Mouse (Mus musculus) E14TG2a.4 (cell line): ENCODE measurements around the gene Hoxd8.
A peak's percentile ranks its signal among the peaks of the same experiment; 100 is the strongest.

Experiments
- H3K27me3 ChIP-seq: 2 replicates; pipeline ENCODE4 v1.6.1; 2014; ENCODE audit warnings: low read length, control low read depth; ENCODE audit not compliant: insufficient read depth
- H3K36me3 ChIP-seq: 2 replicates; pipeline ENCODE4 v1.6.1; 2014; ENCODE audit warnings: low read length, control low read depth; ENCODE audit not compliant: insufficient read depth
- H3K4me1 ChIP-seq: replicated peaks from 2 replicates; pipeline ENCODE4 v1.6.1; 2014; ENCODE audit warnings: low read depth, low read length, control low read depth
- H3K4me3 ChIP-seq: replicated peaks from 2 replicates; pipeline ENCODE4 v1.5.1; 2014; ENCODE audit warnings: mild to moderate bottlenecking, low read length
- H3K9me3 ChIP-seq: 2 replicates; pipeline ENCODE4 v1.6.1; 2014; ENCODE audit warnings: low read length, control low read depth
- CTCF ChIP-seq: conservative IDR thresholded peaks from 2 replicates; pipeline ENCODE4 v1.5.1; 2014; ENCODE audit warnings: low read length
- NANOG ChIP-seq: IDR thresholded peaks from 2 replicates; pipeline ENCODE4 v1.6.1; 2014; ENCODE audit warnings: borderline replicate concordance, low read length, mixed read lengths
- POU5F1 ChIP-seq: IDR thresholded peaks from 2 replicates; pipeline ENCODE4 v1.6.1; 2014; ENCODE audit warnings: low read length, borderline replicate concordance

The Hoxd8 gene

DNA sequence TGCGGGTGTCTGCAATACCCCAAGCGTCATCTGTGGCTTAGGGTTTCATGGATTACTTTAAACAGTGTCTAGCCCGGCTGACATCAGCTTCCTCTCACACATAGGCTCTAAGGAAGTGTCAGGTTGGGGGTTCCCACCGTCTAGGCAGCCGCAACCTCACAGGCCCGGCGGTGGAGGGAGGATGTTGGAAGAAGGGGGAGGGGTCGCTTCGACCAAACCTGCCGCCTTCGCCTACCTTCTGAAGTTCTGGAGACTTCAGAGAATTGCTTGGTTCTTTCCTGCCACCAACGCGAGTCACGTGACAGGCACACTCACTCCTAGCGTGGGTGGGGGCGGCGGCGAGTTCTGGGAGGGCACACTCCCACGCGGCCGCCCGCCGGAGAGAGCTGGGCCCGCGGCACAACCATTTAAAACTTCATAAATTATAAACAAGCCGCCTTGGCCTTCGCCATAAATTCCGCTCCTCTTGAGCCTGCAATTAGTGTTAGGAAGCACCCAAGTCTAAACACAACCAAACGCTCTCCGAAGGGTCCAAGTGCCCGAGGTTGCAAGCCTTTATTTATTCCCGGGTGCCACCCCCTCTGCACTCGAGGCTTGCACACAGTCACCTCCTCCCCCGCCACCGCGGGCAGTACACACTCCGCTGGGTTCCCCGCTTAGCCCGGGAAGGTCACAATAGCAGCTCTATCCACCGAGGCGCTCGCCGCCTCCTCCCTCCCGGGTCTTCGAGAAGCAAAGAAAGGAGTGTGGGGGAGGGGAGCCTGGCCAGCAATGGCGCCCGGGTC is 45.1 kb downstream of the Hoxd8 start:
- TF ChIP-seq NANOG (no peak), POU5F1 (no peak), CTCF (no peak)
- H3K9me3 ChIP-seq, result 0 out of 2 replicates have a peak, but pooled peaks cover under 1% of the 10 kb centered on the region
- H3K4me1 ChIP-seq, result peaks cover 47% of the 10 kb centered on the region
- H3K4me3 ChIP-seq, result peak overlapping the region; percentile 61
- peaks cover 99% of the 10 kb centered on the region for H3K27me3 ChIP-seq
- H3K36me3 ChIP-seq, result no peaks in the 10 kb centered on the region

DNA sequence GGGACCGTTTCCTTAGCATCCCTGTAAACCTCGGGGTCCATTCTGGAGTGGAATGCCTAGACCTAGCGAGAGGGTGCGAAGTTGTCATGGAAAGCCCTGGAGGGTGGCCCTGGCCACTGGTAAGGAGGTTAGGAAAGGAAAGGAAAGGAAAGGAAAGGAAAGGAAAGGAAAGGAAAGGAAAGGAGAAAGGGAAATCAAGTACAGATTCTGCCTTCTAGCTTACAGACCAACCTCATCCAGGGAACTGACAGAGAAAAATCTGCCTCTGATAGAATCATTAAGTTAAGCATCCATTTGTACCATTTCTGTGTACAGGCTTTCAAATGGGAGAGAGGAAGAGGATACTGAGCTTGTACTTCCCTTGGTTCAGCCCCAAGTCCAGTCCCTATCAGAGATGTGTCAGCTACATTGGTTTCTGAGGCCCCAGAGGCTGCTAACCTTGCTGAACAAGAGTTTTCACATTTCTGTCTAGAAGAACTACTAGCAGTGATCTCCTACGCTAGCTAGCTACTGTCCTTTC is 46.4 kb downstream of the Hoxd8 start:
- Histone ChIP-seq H3K27me3 (peaks cover 97% of the 10 kb centered on the region), H3K36me3 (no peaks in the 10 kb centered on the region), H3K9me3 (no peaks in the 10 kb centered on the region), H3K4me1 (peaks cover 43% of the 10 kb centered on the region), H3K4me3 (no peak overlapping the region)
- no peak for TF ChIP-seq NANOG
- no peak for TF ChIP-seq POU5F1
- TF ChIP-seq CTCF, result no peak

DNA sequence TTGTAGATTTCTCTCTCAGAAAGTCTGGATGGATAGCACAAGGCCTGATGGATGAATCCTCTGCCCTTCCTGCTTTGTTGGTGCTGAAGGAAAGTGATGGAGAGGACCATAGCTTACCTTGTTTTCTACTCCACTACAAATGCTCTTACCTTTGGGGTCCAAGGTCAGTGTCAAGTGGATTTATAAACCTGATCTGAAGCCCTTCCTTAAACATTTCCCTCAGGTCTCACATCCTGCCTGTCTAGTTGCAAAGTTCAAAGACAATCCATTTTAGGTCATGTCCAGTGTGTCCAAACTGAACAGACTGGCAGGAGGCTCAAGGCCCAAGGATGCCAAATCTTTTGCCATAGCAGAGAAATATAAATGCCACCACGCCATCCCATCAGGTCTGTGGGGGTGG is 47.4 kb downstream of the Hoxd8 start:
- no peaks in the 10 kb centered on the region for H3K36me3 ChIP-seq
- H3K27me3 ChIP-seq, result peaks cover 97% of the 10 kb centered on the region
- H3K4me3 ChIP-seq, result no peak overlapping the region
- H3K9me3 ChIP-seq, result no peaks in the 10 kb centered on the region
- TF ChIP-seq NANOG (no peak), POU5F1 (no peak), CTCF (no peak)
- peaks cover 35% of the 10 kb centered on the region for H3K4me1 ChIP-seq

DNA sequence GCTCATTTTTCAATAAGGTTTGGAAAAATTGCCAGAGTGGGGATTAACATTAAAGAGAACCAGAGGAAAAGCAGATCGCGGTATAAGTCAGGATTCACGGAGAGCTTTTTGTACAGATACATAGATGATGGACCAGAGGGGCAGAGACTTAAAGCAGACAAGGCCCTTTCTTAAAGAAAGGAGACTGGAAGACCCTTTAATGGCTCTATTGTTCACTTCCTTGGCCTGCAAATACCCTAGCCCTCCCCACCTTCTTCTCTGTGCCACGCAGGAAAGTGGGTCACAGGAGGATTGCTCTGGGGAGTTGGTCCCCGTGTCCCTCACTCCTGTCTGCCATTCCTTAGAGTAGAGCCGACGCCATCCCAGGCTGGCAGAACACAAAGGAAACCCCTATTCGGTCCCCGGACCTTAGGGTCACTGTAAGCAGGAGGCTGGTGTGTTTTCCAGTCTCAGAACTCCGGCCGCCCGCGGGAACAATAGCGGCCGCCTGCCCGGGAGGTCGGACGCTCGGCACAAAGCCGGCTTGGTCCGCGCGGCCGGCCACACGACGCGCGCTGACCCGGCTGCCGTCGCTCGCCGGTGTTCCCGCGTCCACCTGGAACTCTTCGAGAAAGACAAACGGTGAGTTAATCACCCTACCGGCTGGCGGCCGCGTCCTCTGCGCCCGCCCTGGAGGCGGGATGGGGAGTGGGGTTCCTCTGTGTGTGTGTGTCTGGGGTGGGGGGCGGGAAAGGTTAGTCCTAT is 48.2 kb downstream of the Hoxd8 start:
- Histone ChIP-seq H3K36me3 (no peaks in the 10 kb centered on the region), H3K27me3 (peaks cover 96% of the 10 kb centered on the region), H3K4me3 (peak overlapping the region; percentile 58), H3K9me3 (no peaks in the 10 kb centered on the region), H3K4me1 (peaks cover 31% of the 10 kb centered on the region)
- TF ChIP-seq POU5F1, result no peak
- TF ChIP-seq NANOG, result no peak
- TF ChIP-seq CTCF, result no peak

DNA sequence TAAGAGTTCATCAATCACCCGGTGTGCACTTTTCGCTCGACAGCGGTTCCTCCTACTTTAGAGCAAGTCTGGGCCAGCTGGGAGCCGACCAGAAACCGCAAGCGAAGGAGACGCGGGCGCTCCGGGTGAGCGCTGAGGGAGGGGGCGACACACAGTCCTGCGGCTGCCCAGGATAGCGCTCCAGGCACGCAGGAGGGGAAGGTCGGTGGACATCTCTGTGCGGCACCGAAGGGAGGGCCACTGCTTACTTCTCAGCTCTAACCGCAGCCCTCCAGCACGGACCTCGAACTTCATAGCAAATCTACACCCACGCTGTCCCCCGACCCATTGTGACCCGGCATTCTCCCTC is 48.7 kb downstream of the Hoxd8 start:
- Histone ChIP-seq H3K4me3 (peak overlapping the region; percentile 58), H3K9me3 (no peaks in the 10 kb centered on the region), H3K36me3 (no peaks in the 10 kb centered on the region), H3K27me3 (peaks cover 96% of the 10 kb centered on the region), H3K4me1 (peaks cover 31% of the 10 kb centered on the region)
- TF ChIP-seq CTCF (no peak), POU5F1 (no peak), NANOG (no peak)

DNA sequence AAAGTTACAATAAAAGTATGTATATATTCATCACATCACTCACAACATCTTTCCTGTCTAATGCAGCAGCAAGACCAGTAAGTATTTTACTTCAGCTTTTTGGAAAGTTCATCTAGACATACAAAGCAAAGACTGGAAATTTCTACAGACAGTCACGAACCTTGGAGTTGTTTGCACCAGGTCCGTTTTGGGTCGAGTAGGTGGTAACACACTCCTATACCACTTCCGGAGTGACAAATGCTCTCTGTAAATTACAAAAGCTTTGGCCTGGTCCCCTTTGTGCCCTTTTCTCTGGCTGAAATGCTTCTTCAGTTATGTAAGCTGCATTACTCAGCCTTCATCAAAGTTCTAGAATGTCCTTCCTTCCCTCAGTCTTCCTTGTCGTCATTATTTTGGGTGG is 49.3 kb downstream of the Hoxd8 start:
- H3K27me3 ChIP-seq, result peaks cover 96% of the 10 kb centered on the region
- no peaks in the 10 kb centered on the region for H3K36me3 ChIP-seq
- TF ChIP-seq CTCF (no peak), NANOG (no peak), POU5F1 (no peak)
- H3K9me3 ChIP-seq, result no peaks in the 10 kb centered on the region
- H3K4me3 ChIP-seq, result no peak overlapping the region
- H3K4me1 ChIP-seq, result peaks cover 31% of the 10 kb centered on the region
